Mouse (Mus musculus) liver (tissue): ENCODE results near the gene Hist1h4j.

ENCODE experiments used
- DNase-seq: peaks from one replicate; pipeline ENCODE4 v3.0.0-alpha.2; 2020; ENCODE audit warnings: mixed read lengths

The Hist1h4j gene

DNA sequence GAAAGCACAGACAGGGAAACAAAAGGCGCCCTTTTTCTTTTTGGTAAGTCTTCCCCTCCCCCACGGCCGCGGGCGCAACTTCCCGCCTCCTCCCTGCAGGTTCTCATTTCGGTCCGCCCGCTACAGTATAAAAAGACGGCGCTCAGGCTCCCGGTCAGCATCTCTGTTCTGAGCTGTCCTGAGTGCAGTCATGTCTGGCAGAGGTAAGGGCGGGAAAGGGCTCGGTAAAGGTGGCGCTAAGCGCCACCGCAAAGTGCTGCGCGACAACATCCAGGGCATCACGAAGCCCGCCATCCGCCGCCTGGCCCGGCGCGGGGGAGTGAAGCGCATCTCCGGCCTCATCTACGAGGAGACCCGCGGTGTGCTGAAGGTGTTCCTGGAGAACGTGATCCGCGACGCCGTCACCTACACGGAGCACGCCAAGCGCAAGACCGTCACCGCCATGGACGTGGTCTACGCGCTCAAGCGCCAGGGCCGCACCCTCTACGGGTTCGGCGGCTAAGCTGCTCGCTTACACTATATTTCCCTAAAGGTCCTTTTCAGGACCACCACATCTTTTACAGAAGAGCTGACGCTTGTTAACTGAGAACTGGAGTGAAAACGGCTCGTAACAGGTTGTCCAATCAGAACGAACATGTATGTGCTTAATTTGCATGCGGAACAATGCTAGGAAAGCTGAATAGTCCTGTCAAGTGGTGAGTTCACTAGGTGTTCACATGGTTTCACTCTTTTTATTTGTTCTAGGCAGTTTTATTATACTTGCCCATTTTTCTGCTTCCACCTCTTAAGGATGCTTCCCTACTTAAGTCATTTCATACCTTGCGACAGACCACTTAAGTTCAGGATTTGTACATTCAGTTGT is at the start of gene Hist1h4j:
TSS of gene Hist1h4j (plus strand) at position 159 of the 862 bp plus-strand sequence.
- peak; percentile 94 for DNase-seq

DNA sequence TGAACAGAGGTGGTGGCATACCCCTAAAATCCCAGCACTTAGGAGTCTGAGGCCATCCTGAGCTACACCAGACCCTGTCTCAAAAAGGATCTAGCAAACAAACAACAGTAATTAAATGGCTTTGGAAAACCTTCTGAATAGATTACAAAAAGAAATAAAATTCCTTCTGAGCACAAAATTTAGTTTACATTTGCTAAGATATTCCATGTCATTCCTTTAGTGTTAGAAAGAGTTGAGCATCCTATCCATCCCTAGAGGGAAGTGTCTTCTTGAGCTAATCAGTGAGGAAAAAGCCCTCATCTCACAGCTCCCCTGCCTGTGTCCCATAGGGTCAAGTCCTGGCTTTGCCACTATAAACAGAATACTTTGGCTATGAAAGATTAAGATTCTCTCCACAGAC is 37.1 kb upstream of the Hist1h4j start, which contains the start of gene Olfr1359:
TSS of gene Olfr1359 (plus strand) at position 301 of the 400 bp plus-strand sequence.
- no peak for DNase-seq

GRCm38 (mm10) chr13:21706669-21707068 is 28.2 kb upstream of the Hist1h4j start:
- DNase-seq, result no peak

DNA sequence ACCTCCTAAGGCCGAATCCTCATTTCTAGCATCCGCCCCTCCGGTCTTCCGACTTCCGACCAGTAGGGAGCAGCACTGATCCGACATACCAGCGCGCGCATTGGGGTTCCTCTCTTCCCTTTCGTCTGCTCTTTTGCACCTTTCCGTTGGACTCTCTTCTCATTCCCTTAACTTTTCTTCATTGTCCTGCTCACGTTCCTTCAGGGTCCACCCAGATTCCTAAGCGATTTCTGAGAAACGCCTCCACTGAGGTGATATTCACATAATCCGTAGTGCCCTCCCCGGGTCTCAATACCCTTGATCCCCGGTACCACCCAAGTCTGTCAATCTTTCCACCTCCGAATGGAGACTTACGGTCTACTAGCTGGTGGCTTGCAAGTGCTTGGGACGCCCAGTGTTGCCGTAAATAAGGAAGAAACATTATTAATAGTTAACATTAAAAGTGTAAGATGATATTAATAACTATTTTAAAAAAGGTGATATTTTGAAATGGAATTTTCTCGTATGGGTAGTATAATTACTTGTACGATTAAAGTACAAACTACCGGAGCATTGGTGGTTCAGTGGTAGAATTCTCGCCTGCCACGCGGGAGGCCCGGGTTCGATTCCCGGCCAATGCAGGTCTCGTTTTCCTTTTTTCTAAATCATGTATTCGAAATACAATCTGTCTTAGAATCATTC is 24.7 kb upstream of the Hist1h4j start:
- peak; percentile 90 for DNase-seq

DNA sequence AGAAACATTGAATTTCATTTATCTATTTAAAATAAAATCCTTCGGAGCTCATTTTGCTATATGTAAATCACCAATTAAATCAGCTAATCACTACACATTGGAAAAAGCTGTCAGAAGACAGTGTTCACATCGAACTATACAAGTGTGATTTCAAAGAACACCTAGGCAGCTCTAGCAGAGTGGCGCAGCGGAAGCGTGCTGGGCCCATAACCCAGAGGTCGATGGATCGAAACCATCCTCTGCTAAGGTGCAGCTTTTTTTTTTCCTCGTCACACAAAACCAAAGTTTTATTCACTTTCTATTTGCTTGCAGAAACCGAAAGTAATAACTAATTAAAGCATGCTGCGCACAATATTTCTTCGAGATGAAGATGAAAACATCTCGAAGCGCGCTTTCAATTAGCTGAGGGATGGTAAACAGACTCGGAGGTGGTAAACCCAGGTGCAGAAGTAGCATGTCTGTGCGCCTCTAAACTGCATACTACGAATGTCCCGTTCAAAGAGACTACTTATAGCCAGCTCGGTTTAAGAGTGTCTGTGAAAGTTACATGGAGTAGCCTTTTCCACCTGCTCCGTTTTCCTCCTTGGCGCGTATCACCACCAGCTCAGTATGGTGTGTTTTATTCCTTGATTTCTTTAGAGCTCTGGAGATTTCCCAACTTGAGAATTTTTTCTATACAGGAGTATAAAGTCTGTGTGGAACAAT is 23.9 kb upstream of the Hist1h4j start:
- peak; percentile 77 for DNase-seq

GRCm38 (mm10) chr13:21711698-21712097 is 23.2 kb upstream of the Hist1h4j start:
- DNase-seq, result peak; percentile 42

- peak; percentile 67 for DNase-seq
Observed at GRCm38 (mm10) chr13:21714725-21715124, 20.1 kb upstream of the Hist1h4j start.

DNA sequence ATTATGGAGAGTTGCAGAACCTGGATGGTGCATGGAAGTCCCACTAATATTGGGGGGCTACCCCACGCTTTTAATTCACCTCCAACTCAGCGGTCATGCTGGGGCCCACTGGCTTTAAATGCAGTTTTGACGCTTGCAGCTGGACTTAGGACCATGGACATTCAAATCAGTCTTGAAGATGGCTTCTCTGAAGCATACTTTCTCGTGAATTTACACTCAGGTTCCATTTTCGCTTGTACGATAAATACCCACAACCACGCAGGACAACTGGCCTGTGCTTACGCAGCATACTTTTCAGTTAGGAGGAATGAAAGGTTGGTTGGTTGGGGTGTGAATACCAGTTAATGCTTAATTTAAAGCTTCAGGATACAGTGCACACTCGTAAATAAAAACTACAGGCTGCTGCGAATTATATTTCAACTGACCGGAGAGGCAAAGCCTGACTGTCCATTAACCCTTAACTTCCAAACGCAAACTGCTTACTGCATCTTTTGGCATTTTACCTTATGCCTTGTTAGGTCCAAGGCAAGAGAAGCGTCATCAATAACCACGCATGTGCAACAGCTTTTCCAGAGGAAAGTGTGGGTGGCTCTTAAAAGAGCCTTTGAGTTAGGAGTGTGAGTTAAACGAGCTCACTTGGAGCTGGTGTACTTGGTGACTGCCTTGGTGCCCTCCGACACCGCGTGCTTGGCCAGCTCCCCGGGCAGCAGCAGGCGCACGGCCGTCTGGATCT is 19.6 kb upstream of the Hist1h4j start:
- peak; percentile 44 for DNase-seq

- peak; percentile 86 for DNase-seq
Observed at GRCm38 (mm10) chr13:21715864-21716539, 18.9 kb upstream of the Hist1h4j start, which contains the start of the genes Hist1h2bl and Hist1h2ai. Gene Hist1h2bl, minus strand, starts transcription at chr13:21716143. Gene Hist1h2ai, plus strand, starts transcription at chr13:21716422.

DNA sequence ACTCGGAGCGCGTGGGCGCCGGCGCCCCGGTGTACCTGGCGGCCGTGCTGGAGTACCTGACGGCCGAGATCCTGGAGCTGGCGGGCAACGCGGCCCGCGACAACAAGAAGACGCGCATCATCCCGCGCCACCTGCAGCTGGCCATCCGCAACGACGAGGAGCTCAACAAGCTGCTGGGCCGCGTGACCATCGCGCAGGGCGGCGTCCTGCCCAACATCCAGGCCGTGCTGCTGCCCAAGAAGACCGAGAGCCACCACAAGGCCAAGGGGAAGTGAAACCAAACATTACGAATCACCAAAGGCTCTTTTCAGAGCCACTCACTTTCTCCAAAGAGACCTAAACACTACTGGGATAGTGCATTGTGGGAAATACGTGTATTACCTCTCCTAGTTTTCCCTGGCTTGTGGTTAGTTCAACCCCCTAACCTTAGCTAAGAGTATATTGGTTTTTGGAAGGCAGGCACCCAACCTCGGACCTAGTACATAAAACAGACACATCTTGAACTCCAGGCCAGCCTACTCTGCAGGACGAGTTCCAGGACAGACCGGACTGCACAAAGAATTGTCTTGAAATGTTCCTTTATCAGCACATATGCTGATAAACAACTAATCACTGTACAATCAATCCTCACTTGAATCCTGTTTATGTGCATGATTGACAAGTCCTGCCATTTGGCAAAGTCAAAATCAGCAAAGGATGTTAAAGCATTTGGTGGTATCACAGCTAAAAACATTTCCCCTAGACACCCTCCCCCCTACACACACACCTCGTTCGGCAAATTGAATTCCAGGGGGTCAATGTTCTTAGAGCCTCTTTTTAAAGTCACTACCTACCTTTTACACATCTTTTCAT is 18.1 kb upstream of the Hist1h4j start:
- DNase-seq, result peak; percentile 55

- peak; percentile 87 for DNase-seq
Observed at GRCm38 (mm10) chr13:21717397-21718357, 17.2 kb upstream of the Hist1h4j start, which contains the start of gene Hist1h3h. Gene Hist1h3h, plus strand, starts transcription at chr13:21717659.

DNA sequence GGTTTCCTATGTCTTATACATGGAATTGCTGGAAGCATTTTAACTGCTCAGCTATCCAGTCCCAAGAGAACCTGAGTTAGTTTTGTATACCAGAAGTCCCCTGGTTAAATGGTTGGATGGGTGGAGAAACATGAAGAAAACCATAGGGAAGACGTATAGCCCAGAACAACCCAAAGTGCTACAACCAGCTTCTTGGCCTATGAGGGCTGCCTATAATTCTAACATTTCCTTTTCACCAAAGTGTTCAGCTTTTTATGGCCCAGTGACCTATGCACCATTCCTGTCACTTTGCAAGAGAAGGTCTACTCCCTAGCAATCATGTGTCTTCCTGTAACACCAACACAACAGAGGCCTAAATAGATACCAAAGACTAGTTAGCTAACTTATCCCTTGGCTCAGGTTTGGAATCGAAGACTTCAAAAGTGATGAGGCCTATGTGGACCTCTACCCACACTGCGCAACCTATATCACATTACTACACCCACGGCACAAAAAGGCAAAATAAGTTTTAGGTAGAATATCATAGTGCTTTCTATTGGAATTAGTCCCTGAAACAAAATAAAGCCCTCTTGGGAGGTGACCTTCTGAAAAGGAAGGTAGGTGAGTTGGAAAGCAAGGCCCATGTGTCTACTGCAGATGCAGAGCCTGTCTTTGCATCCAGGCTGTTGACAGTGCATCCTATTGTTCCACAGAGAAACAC is 16.3 kb upstream of the Hist1h4j start:
- peak; percentile 9 for DNase-seq

DNA sequence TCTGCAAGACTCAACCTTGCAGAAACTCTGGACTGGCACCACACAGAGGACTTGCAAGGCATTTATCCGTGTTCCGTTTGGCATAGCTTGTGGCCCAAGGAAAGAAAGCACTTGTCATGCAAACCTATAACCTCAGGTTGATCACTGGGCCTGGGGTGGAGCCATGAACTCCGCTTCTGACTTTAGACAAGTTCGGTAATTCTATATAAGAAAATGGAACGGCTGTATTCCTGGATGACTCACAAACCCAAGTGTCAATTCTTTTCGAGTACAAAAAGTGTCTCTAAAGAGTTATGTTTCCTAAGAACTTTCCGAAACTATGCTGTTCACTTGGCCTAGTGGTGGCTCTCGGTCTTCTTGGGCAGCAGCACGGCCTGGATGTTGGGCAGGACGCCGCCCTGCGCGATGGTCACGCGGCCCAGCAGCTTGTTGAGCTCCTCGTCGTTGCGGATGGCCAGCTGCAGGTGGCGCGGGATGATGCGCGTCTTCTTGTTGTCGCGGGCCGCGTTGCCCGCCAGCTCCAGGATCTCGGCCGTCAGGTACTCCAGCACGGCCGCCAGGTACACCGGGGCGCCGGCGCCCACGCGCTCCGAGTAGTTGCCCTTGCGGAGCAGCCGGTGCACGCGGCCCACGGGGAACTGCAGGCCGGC is 13.6 kb upstream of the Hist1h4j start:
- DNase-seq, result peak; percentile 68

DNA sequence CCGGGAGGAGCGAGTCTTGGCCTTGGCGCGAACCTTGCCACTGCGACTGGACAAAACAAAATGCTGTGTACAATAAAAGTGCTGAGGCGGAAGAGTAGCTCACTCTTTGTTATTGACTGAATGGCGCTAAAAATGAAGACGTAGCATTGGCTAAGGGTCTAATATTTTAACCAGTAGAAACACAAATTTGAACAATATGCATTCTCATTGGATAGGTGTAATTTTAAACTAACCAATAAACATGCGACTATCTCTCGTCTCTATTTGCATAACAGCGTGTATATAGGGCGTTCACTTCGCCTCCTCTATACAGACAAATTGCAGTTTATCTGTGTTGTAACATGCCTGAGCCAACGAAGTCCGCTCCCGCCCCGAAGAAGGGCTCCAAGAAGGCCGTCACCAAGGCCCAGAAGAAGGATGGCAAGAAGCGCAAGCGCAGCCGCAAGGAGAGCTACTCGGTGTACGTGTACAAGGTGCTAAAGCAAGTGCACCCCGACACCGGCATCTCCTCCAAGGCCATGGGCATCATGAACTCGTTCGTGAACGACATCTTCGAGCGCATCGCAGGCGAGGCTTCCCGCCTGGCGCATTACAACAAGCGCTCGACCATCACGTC is 13.0 kb upstream of the Hist1h4j start, which contains the start of gene Hist1h2bm:
TSS of gene Hist1h2bm (plus strand) at position 288 of the 616 bp plus-strand sequence.
- peak; percentile 87 for DNase-seq

DNA sequence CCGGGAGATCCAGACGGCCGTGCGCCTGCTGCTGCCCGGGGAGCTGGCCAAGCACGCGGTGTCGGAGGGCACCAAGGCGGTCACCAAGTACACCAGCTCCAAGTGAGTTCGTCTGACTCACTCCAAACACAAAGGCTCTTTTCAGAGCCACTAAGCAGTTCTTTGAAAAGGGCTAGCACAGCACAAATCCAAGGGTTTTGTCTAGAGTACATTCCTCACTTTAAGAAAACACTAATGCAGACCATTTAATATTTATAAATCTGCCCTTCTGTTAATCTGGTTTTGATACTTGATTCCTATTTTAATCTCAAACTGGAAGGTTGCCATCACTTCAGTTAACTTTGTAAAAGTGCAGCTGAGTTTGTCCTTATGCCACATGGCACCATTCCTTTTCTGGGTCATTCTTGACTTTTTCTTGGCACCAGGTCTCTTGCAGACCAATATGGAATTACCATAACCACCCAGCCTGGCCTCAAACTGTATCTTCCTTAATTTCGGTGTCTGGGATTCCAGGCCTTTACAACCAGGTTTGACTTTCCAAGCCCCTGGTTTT is 12.4 kb upstream of the Hist1h4j start:
- DNase-seq, result no peak

GRCm38 (mm10) chr13:21722993-21723836 is 11.6 kb upstream of the Hist1h4j start:
- peak; percentile 27 for DNase-seq
